Mouse (Mus musculus) hindbrain, postnatal 0 days (tissue): Measurements from ENCODE around the gene Mycbpap. TPM values are rescaled to one million over a fixed set of nuclear protein-coding genes. Genes with fewer than 3 reads are reported as not detected.
A peak's percentile ranks its signal among the peaks of the same experiment; 100 is the strongest.

Experiments
- ATAC-seq: fragments of 200-750 bp; cut with Nextera tagmentation; 2 replicates; pipeline ENCODE4 v1.8.0; 2017; ENCODE audit warnings: mild to moderate bottlenecking, moderate TSS enrichment, moderate library complexity
- DNase-seq: peaks from one replicate; pipeline ENCODE4 v3.0.0-alpha.2; 2015; ENCODE audit warnings: low spot score
- H3K27ac ChIP-seq: fragments of 300-500 bp; sonication (generic); 2 replicates; pipeline ENCODE4 v1.5.1; 2014; ENCODE audit warnings: mild to moderate bottlenecking
- H3K27me3 ChIP-seq: fragments of 300-500 bp; sonication (generic); 2 replicates; pipeline ENCODE4 v1.6.1; 2014; ENCODE audit warnings: low read length, mixed read lengths; ENCODE audit not compliant: insufficient read depth
- H3K36me3 ChIP-seq: fragments of 300-500 bp; sonication (generic); 2 replicates; pipeline ENCODE4 v1.6.1; 2014; ENCODE audit warnings: low read length, mixed read lengths; ENCODE audit not compliant: insufficient read depth
- H3K4me1 ChIP-seq: fragments of 300-500 bp; sonication (generic); 2 replicates; pipeline ENCODE4 v1.6.1; 2014; ENCODE audit warnings: antibody characterized with exemption, low read length, mixed read lengths; ENCODE audit not compliant: insufficient read depth
- H3K4me2 ChIP-seq: fragments of 300-500 bp; sonication (generic); 2 replicates; pipeline ENCODE4 v1.6.1; 2014; ENCODE audit warnings: low read depth, mild to moderate bottlenecking, low read length, moderate library complexity, mixed read lengths
- H3K4me3 ChIP-seq: fragments of 300-500 bp; sonication (generic); 2 replicates; pipeline ENCODE4 v1.5.1; 2014; ENCODE audit warnings: low read length
- H3K9ac ChIP-seq: fragments of 300-500 bp; sonication (generic); replicated peaks from 2 replicates; pipeline ENCODE4 v1.6.1; 2014; ENCODE audit warnings: mild to moderate bottlenecking, low read length, moderate library complexity, mixed read lengths
- H3K9me3 ChIP-seq: fragments of 300-500 bp; sonication (generic); 2 replicates; pipeline ENCODE4 v1.6.1; 2016; ENCODE audit warnings: low read length, mixed read lengths
- CTCF ChIP-seq: IDR thresholded peaks from 2 replicates; pipeline ENCODE4 v1.5.1; 2016; ENCODE audit warnings: antibody characterized with exemption, control low read depth, low read depth
- WGBS: fragments of 180-500 bp; shearing (Covaris S2); extraction: QIAGEN DNeasy Blood & Tissue Kit; methylation state at CpG from one replicate; pipeline ENCODE4 v1.1.7; 2014; 5-methylcytosine and 5-hydroxymethylcytosine counted together
- polyA plus RNA-seq: library from polyadenylated mRNA; unstranded; fragments of >200 nt; fragmentation: Nextera tagmentation; extraction: Ambion mirVana; gene quantifications from 2 replicates; pipeline ENCODE4 v1.2.1, GENCODE M21; 2015
- total RNA-seq: library from RNA; depleted of rRNA; stranded (reverse); fragments of >200 nt; gene quantifications from 2 replicates; pipeline ENCODE4 v1.2.3, GENCODE M21; 2014

The Mycbpap gene
- total and polyA plus RNA-seq, 2 experiments from 2014 or later = 1.1 to 4.8 TPM

GRCm38 (mm10) chr11:94501482-94501881, 20.1 kb downstream of the Mycbpap start:
- DNase-seq (no peak), ATAC-seq (no peak)
- H3K27ac ChIP-seq = no peak overlapping the region
- peaks cover 20% of the 10 kb centered on the region for H3K4me1 ChIP-seq
- H3K27me3 ChIP-seq = peaks cover 6% of the 10 kb centered on the region; the same call in 1 of the 2 replicates
- no peak for TF ChIP-seq CTCF
- no peak overlapping the region for H3K4me2 ChIP-seq
- H3K36me3 ChIP-seq = no peaks in the 10 kb centered on the region
- H3K9me3 ChIP-seq = no peaks in the 10 kb centered on the region
- no peak overlapping the region for H3K4me3 ChIP-seq
- H3K9ac ChIP-seq = no peak overlapping the region
- 95% methylated on average over 8 of the region's 8 CpGs for WGBS

- Histone ChIP-seq H3K4me2 (peak overlapping the region; percentile 59), H3K27me3 (peaks cover 6% of the 10 kb centered on the region; the same call in 1 of the 2 replicates), H3K4me3 (no peak overlapping the region), H3K4me1 (peaks cover 20% of the 10 kb centered on the region), H3K27ac (no peak overlapping the region), H3K36me3 (no peaks in the 10 kb centered on the region), H3K9me3 (no peaks in the 10 kb centered on the region), H3K9ac (no peak overlapping the region; the same call in 1 of the 2 replicates)
- no peak for ATAC-seq
- DNase-seq = no peak
- TF ChIP-seq CTCF = no peak
- WGBS = 37% methylated on average over 8 of the region's 8 CpGs
These were observed 21.2 kb downstream of the Mycbpap start for GRCm38 (mm10) chr11:94500362-94500761.

- H3K4me1 ChIP-seq = peaks cover 20% of the 10 kb centered on the region
- peak within 1 kb of the TSS; percentile 37 for H3K4me3 ChIP-seq
- peaks cover 6% of the 10 kb centered on the region; the same call in 1 of the 2 replicates for H3K27me3 ChIP-seq
- no peak for TF ChIP-seq CTCF
- H3K27ac ChIP-seq = peak within 1 kb of the TSS; percentile 74
- peak; percentile 41 for DNase-seq
- peak within 1 kb of the TSS; percentile 59 for H3K4me2 ChIP-seq
- H3K9me3 ChIP-seq = no peaks in the 10 kb centered on the region
- H3K9ac ChIP-seq = peak within 1 kb of the TSS; percentile 46
- no peak for ATAC-seq
- no peaks in the 10 kb centered on the region for H3K36me3 ChIP-seq
- WGBS = under 1% methylated on average over 26 of the region's 26 CpGs
These were observed 21.8 kb downstream of the Mycbpap start, which contains the start of gene Epn3 for GRCm38 (mm10) chr11:94499661-94500152. Epn3 (minus strand) TSS chr11:94499974.

GRCm38 (mm10) chr11:94499035-94499434, 22.5 kb downstream of the Mycbpap start:
- peaks cover 6% of the 10 kb centered on the region; the same call in 1 of the 2 replicates for H3K27me3 ChIP-seq
- DNase-seq = peak; percentile 56
- ATAC-seq = peak; percentile 31; the same call in 1 of the 2 replicates
- H3K4me3 ChIP-seq = peak overlapping the region; percentile 37
- no peak for TF ChIP-seq CTCF
- 0% methylated on average over 2 of the region's 2 CpGs for WGBS
- H3K9me3 ChIP-seq = no peaks in the 10 kb centered on the region
- peak overlapping the region; percentile 74 for H3K27ac ChIP-seq
- no peaks in the 10 kb centered on the region for H3K36me3 ChIP-seq
- peaks cover 20% of the 10 kb centered on the region for H3K4me1 ChIP-seq
- H3K4me2 ChIP-seq = peak overlapping the region; percentile 59
- H3K9ac ChIP-seq = no peak overlapping the region; the same call in 1 of the 2 replicates

- Histone ChIP-seq H3K27ac (peak overlapping the region; percentile 74), H3K4me1 (peaks cover 20% of the 10 kb centered on the region), H3K4me3 (peak overlapping the region; percentile 37; the same call in 1 of the 2 replicates), H3K9ac (no peak overlapping the region; the same call in 1 of the 2 replicates), H3K9me3 (no peaks in the 10 kb centered on the region), H3K27me3 (peaks cover 6% of the 10 kb centered on the region; the same call in 1 of the 2 replicates), H3K36me3 (no peaks in the 10 kb centered on the region), H3K4me2 (peak overlapping the region; percentile 59)
- 22% methylated on average over 19 of the region's 19 CpGs for WGBS
- DNase-seq (peak; percentile 25), ATAC-seq (no peak)
- no peak for TF ChIP-seq CTCF
These were observed 23.2 kb downstream of the Mycbpap start for GRCm38 (mm10) chr11:94498093-94498996.

- 76% methylated on average over 3 of the region's 3 CpGs for WGBS
- no peak for ATAC-seq
- Histone ChIP-seq H3K4me2 (no peak overlapping the region), H3K4me1 (peaks cover 26% of the 10 kb centered on the region), H3K27me3 (peaks cover 3% of the 10 kb centered on the region; the same call in 1 of the 2 replicates), H3K9me3 (no peaks in the 10 kb centered on the region), H3K9ac (no peak overlapping the region), H3K4me3 (no peak overlapping the region), H3K27ac (no peak overlapping the region), H3K36me3 (no peaks in the 10 kb centered on the region)
- DNase-seq = no peak
- TF ChIP-seq CTCF = no peak
These were observed 26.1 kb downstream of the Mycbpap start for GRCm38 (mm10) chr11:94495415-94495814.
